Mouse (Mus musculus): ENCODE results near the gene Tbc1d4.

The Tbc1d4 gene

GRCm38 (mm10) chr14:101500826-101501225 is 108.2 kb downstream of the Tbc1d4 start:
- DNase-seq: no peak

GRCm38 (mm10) chr14:101499838-101500237 is 109.2 kb downstream of the Tbc1d4 start:
- DNase-seq: no peak

- DNase-seq: no peak
Measured at GRCm38 (mm10) chr14:101488264-101488810, 120.7 kb downstream of the Tbc1d4 start.

- DNase-seq: no peak
Measured at GRCm38 (mm10) chr14:101486550-101486949, 122.4 kb downstream of the Tbc1d4 start.

- no peak for DNase-seq
Measured at GRCm38 (mm10) chr14:101483230-101483629, 125.8 kb downstream of the Tbc1d4 start.

- DNase-seq: peak; percentile 26
Measured at GRCm38 (mm10) chr14:101482270-101482669, 126.7 kb downstream of the Tbc1d4 start.

GRCm38 (mm10) chr14:101481165-101481564 is 127.8 kb downstream of the Tbc1d4 start:
- DNase-seq: no peak

- DNase-seq: no peak
Measured at GRCm38 (mm10) chr14:101480541-101480940, 128.4 kb downstream of the Tbc1d4 start.

- no peak for DNase-seq
Measured at GRCm38 (mm10) chr14:101477827-101478220, 131.2 kb downstream of the Tbc1d4 start.

- no peak for DNase-seq
Measured at GRCm38 (mm10) chr14:101477081-101477826, 131.7 kb downstream of the Tbc1d4 start.

GRCm38 (mm10) chr14:101469475-101470093 is 139.4 kb downstream of the Tbc1d4 start:
- no peak for DNase-seq

GRCm38 (mm10) chr14:101468143-101468542 is 140.8 kb downstream of the Tbc1d4 start:
- DNase-seq: no peak

GRCm38 (mm10) chr14:101467532-101467931 is 141.5 kb downstream of the Tbc1d4 start:
- no peak for DNase-seq

GRCm38 (mm10) chr14:101466521-101466920 is 142.5 kb downstream of the Tbc1d4 start:
- DNase-seq: no peak

GRCm38 (mm10) chr14:101465893-101466292 is 143.1 kb downstream of the Tbc1d4 start:
- DNase-seq: no peak

- DNase-seq: peak; percentile 50
Measured at GRCm38 (mm10) chr14:101460768-101461167, 148.2 kb downstream of the Tbc1d4 start.

- DNase-seq: no peak
Measured at GRCm38 (mm10) chr14:101452915-101453314, 156.1 kb downstream of the Tbc1d4 start.

GRCm38 (mm10) chr14:101447857-101448256 is 161.1 kb downstream of the Tbc1d4 start:
- DNase-seq: no peak

GRCm38 (mm10) chr14:101445205-101445604 is 163.8 kb downstream of the Tbc1d4 start:
- no peak for DNase-seq

GRCm38 (mm10) chr14:101437925-101438324 is 171.1 kb downstream of the Tbc1d4 start:
- DNase-seq: no peak

GRCm38 (mm10) chr14:101430536-101430935 is 178.5 kb downstream of the Tbc1d4 start:
- peak; percentile 27 for DNase-seq

GRCm38 (mm10) chr14:101428805-101429516 is 180.0 kb downstream of the Tbc1d4 start:
- no peak for DNase-seq

- no peak for DNase-seq
Measured at GRCm38 (mm10) chr14:101417679-101418078, 191.3 kb downstream of the Tbc1d4 start.
